Mouse (Mus musculus) left cerebral cortex, adult 8-10 months (tissue): Measurements from ENCODE around the gene Gnai3. TPM values are rescaled to one million over a fixed set of nuclear protein-coding genes. Genes with fewer than 3 reads are reported as not detected.
A peak's percentile ranks its signal among the peaks of the same experiment; 100 is the strongest.

ENCODE experiments used
- DNase-seq, 2 experiments: peaks; one replicate each; pipeline ENCODE4 v3.0.0; 2022; ENCODE audit warnings: low spot score in 2 of 2
- total RNA-seq, 4 experiments: library from RNA; stranded (reverse); gene quantifications; 2 replicates each; pipeline ENCODE4 v1.2.4; 2022

The Gnai3 gene
- 10 to 100 TPM; 25.0 to 28.1 (median 25.9) TPM for total RNA-seq

GRCm38 (mm10) chr3:108145534-108146445 lies at the start of gene Gnai3:
Gene Gnai3, minus strand, starts transcription at chr3:108146146.
- DNase-seq, result peak; percentile 86 to 87

DNA sequence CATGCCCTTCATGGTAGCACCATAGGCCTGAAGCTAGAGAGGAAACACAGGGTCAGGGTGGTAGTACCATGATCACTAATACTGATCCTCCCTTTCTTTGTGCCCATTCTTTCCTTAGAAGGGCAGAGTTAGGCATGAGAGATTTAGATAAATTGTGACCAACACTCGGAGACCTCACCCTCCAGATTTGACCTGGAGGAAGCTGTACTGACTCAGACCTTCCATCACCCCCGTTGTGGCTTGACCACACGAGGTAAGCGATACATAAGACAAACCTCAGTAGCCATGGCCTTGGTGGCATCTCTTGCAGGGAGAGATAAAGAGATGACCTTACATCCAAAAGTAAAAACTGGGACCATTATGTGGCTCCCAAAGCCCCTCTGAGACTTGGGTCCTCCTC lies 49.3 kb upstream of the Gnai3 start:
- no peak for DNase-seq

DNA sequence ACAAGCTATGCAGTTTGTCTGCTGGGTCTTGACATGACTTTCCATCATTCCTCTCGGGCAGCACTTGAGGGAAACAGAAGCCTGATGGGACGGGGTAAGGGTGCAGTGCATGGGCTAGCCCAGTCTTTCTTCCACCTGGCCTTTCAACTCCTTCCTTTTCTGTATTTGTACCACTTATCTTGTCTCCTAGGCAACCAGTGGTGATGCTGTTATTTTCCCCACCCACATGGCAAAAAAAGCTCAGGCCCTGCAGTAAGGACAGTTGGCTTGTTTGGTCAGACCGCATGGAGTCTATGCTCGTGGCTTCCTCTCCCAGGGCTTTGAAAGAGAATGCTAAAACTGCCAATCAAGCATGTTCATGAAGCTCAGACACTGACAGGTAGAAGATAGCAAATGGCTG lies 47.7 kb upstream of the Gnai3 start:
- DNase-seq, result no peak

DNA sequence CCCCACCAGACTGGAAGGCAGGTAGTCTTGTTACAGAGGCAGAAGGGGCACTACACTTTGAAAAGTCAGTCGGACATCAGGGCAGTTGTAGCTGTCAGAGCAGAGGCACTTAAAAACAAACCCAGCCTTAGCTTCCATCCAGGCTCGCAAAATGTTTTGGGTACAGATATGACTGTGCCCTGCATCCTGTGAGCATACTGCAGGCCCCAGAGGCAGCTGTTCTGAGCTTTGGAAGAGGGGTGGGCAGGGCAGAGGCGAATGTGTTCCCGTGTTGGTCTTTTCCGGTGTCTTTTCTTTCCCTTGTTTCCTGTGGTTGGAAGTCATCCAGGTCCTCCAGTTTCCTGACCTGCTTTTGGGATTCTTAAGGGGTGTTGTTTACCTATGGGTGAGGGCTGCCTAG lies 44.0 kb upstream of the Gnai3 start:
- DNase-seq, result no peak

DNA sequence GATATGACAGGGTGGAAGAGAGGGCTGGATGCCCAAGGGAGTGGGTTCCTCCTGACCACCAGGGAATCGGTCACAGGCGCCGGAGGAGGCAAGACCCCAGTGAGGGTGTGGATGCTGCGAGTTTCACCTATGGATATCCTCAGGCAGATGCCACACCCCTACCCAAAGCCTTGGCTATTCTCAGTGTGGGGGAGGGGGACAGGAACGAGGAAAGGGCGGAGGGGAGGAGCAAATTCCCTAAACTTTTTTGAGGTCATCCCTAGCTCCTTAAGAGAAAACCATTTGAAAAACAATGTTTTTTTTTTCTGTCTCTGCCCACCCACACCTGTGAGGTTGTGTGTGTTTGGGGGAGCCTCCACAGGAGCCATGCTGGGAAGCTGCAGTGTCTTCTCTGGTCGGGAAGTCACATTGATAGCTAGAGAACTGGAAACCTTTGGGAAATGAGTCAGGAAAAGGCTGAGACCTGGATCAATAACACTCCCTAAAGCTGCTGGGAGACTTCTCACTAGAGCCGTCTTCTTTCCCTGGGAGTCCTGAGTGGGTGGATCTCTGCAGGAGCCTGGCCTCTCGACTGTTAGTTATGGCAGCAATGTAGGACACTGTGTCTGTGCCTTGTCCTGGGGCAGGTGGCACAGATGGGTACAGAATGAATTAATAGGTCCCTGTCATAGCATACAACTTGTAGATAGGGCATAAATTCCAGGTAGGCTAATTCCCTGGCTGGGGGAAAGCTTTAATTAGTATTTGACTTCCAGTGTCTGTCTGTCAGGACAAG lies 43.0 kb upstream of the Gnai3 start:
- no peak for DNase-seq

- no peak for DNase-seq
These were observed 41.3 kb upstream of the Gnai3 start for GRCm38 (mm10) chr3:108187111-108187795.

- DNase-seq, result peak in 1 of 2 experiments; percentile 47
These were observed 40.4 kb upstream of the Gnai3 start, which contains the start of gene Amigo1 for GRCm38 (mm10) chr3:108186098-108187047. Gene Amigo1, plus strand, starts transcription at chr3:108186335.

DNA sequence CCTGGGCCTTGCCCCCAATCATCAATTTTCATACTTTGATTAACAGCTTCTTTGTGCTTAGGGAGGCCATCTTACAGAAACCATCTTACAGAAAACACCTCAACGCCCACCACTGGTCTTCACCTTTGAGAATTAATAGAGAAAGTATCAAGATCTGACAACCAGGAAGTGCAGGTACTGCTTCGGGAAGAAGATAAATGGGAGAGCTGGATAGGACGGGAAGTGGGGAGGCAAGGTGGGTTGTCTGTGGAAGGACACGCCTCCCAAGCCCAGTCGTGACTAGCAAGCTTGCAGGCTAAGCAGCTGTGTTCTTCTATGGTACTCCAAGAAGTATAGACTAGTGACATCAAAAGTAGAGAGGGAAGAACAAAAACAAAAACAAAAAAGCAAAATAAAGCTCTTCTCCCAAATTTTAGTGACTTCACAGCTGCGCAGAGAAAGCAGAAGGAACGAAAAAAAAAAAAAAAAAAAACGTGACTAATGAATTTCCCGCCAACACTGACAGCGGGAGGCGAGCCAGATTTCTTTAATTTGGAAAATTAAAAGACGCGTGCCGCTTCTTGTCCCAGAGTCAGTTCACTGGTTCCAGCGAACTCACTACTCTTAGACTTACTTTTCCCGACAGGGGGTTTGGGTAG lies 39.6 kb upstream of the Gnai3 start:
- no peak for DNase-seq

DNA sequence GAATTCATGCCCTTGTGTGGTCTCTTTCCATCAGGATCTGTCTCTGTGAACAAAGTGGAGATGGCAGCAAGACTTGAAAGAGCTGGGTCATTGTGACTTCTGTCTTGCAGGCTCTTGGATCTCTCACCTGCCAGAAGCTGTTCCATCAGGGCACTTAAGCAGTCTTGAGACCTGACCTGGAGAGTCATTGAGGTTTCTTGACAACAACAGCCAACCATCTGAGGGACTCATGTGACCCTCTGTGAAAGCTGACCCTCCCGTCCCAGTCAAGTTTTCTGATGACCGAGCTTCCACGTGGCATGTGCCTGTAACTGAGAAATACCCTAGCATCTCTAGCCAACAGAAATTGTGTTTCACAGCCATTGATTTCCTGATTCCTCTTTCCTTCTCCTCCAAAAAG lies 38.8 kb upstream of the Gnai3 start:
- no peak for DNase-seq

GRCm38 (mm10) chr3:108180514-108180913 lies 34.6 kb upstream of the Gnai3 start:
- DNase-seq, result no peak

- DNase-seq, result no peak
These were observed 33.1 kb upstream of the Gnai3 start for GRCm38 (mm10) chr3:108178756-108179715.

DNA sequence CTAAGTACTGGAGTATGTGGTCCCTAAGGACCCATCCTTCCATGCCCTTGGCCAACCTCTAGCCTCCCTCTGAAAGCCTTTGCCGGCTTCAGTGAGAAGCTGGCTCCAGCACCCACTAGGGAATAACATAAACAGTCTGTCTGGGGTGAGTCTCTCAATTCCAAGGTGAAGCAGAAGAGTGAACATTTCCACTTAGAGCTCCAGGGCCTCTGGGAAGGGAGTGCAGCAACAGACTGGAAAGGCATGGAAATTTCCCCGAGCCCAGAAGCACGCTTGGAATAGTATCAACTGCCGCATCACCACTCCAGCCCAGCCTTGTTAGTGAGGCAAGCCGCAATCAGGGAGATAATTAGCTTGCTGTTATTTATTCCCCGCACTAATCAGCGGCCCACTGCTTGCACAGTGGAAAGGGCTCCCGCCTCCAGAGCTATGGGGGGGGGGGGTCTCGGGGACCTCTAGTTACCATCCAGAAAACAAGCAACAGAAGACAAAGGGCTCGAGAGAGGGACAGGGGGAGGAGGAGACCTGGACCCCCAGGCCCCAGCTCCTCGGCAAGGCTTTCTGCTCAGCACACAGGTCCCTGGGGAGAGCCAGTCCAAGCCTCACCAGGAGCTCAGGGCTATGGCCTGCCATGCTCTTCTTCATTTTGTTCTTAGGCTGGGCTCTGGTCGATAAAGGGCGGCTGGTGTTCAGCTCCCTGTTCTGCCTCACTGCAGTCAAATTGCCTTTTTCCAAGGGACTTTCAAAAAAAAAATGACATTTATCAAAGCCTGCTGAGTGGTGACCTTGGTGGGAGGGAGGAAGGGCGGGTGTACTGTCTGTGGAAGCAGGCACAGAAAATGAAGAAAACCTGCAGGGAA lies 29.0 kb upstream of the Gnai3 start:
- DNase-seq, result peak in 1 of 2 experiments; percentile 73

DNA sequence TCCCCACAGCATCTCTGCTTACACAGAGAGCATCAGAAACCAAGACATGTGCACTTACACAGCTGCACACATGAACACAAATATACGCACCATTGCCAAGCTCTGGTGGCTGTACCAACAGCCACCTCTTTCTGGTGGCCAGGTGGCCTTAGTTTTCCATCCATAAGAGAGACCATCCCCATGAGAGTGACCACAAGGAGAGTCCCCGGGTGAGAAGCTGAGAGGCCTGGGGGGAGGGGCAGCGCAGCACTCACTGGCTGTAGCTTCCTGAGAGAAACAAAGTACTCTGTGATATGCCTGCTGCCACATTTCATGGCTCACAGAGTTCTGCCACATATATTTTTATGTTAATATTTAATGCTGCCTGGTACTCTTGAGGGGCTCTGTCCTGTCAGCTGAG lies 23.3 kb upstream of the Gnai3 start:
- no peak for DNase-seq

DNA sequence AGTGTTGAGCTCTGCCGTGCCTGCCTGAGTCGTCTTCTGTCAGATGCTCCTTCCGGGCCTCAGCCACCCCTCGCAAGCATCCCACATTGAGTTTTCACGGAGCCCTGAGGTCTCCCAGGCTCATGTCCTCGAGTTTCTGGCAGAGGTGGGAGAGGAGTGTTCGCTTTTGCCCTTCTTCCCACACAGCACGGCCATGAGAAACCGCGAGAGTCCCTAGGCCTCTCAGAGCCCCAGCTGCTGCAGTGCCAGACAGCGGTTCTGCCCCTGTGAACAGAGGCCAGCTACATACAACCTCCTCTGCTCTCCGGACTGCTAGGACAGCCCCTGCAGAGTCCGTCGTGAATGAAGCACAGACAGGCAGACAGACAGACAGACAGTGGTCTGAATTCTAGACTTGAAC lies 21.6 kb upstream of the Gnai3 start:
- no peak for DNase-seq

DNA sequence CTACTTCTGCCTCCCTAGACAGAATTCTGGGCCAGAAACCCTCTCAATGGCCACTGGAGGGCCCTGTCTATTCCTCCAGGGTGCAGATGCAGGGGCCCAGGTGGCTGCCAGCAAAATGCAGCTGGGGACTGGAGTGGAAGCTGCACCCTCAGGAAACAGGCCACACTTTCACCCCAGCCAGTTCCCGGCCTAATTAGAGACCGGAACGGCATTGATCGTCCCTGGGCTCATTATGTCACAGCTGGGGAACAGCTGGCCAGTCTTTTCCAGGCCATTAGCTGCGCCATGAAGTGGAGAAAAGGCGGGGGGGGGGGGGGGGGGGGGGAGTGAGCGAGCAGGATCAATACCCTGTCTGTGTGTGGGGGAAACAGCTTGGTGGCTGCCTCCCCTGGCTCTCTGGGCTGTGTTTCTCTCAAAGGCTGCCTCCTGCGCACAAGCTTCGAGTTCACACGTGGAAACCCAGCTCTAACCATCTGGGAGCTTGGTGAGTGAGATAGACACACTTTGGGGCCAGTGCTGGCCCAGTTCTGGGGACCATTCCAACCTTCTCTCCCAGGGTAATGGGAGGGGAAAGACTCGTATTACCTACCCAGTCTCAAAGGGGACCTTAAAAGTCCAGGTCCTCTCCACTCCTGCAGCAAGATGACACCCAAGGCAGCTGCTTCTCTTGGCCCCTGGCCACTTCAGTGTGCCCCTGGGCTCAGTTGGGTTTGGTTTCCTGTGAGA lies 20.7 kb upstream of the Gnai3 start:
- DNase-seq, result no peak

- DNase-seq, result no peak
These were observed 19.8 kb upstream of the Gnai3 start for GRCm38 (mm10) chr3:108165532-108166315.
